Mouse (Mus musculus): ENCODE results near the gene Gdnf.

The Gdnf gene

DNA sequence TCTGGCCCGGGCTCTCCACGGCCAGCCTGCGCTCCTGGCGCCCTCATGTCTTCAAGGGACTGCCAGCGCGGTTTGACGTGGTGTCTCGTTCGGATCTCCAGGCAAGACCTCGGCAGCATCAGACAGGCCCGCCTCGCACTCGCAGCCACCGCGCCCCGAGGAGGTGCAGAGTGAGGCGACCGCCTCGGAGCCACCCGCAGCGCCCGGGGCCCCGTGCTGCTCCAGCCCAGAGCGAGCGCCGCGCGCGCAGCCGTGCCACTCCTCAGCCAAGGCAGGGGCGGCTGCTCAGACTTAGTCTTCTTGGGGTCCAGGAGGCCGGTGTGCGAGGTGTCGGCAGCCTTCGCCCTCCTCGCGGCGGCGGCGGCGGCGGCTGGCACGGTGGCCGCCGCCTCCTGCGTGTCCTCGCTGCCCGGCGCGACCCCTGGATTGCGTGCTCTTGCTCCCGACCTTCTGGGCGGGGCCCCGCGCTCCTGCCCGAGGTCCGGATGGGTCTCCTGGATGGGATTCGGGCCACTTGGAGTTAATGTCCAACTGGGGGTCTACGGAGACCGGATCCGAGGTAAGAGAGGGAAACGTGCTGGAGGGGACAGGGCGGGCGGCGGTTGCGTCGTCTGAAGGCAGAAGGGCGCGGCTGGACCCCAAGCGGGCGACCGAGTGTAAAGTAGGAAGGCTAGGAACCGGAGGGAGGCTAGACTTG, at the start of gene Gdnf:
Gene Gdnf, plus strand, starts transcription at position 291 of the 697 bp plus-strand sequence.
- DNase-seq = peak; percentile 34 to 55

DNA sequence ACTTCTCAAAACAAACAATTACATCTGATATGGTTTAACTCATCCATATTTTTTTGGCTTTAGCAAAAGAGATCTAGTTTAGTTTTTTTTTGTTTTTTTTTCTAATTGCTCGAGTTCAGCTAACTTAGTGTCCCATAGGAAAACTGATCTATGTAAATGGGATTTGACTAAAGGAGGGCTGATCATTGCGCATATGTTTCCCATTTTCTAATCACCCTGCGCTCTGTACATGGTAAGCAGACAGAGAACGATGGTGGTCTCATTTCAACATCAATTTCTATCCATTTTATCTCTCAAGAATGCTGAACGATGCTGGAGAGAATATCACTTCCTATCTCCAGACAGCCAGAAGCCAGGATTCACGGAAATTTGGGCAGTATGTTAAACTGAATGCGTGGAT, 43.5 kb upstream of the Gdnf start:
- no peak for DNase-seq

DNA sequence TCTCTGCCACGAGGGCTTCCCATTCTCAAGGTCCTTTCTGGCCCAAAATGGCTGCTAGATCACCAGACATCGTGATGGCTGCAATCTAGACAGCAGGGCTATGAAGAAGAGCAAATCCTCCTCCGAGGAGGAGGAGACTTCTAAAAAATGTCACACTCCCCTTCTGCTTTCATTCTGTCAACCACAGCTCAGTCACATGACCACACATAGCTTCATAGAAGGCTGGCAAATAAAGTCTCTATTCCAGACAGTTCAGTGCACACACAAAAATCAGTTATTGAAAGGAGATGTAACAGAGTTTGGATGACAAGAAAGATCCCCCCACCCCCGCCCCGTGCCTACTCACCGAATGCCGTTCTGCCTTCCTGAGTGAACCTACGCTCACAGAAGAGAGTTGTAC, 37.7 kb upstream of the Gdnf start:
- no peak for DNase-seq

DNA sequence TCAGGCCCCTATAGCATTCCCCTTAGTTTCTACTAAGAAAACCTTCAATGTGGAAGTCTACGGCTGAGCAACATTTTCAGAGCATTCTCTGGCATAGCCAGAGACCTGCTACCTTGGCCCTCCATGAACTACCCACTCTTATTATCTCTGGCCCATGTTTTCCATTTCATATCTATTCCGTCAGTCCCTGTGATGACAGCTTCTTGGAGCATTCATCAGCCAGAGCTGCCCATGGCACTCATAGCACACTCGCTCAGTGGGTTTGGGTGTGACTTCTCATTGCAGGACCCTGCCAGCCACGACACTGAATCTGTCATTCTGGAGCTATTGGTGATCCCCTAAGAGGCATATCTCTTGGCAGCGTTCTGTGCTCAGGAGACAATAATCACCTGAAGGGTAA, 29.1 kb upstream of the Gdnf start:
- no peak for DNase-seq

DNA sequence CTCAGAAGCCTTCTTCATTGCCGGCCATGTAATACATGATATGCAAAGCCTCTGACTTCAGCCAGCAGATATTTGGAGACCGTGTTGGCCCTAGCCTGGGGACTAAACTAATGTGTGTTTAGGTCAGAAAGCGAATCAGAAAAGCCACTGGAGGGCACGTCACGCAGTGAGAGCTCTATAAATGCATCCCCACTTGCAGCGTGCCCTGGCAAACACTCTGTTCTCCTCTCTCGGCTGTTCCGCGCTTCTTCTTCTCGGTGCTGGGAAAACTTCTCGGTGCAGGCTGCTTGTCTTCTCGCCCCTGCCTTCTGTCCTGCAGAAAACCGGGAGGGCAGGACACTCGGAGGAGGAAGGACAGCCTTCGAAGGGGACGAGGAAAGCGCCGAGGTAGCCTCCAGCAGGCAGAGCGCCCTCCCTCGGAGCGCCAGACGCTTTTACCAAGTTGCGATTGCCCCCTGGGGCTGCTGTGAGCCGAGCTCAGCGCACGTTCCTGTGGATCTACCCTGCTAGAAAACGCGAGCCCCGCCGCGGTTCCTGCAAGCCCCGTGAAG, 730 bp upstream of the Gdnf start:
- DNase-seq = peak; percentile 52 to 59

DNA sequence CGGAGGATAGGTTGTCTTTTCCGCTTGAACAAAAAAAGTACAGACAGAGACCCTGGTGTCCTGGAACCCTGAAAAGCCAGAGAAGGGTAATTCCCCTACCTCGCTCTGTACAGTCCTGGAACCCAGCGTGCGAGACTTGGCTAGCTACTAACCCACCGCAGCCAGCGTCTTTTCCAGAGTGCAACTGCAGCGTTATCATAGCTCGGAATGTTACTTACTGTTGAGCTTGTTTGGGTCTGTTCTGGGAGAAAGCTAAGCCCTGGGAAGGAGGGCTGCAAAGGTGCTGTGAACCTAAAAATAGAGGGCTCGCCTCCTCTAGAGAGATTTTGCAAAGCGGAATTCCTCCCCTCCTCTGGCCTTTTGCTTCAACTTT, 593 bp downstream of the Gdnf start:
- DNase-seq = no peak

DNA sequence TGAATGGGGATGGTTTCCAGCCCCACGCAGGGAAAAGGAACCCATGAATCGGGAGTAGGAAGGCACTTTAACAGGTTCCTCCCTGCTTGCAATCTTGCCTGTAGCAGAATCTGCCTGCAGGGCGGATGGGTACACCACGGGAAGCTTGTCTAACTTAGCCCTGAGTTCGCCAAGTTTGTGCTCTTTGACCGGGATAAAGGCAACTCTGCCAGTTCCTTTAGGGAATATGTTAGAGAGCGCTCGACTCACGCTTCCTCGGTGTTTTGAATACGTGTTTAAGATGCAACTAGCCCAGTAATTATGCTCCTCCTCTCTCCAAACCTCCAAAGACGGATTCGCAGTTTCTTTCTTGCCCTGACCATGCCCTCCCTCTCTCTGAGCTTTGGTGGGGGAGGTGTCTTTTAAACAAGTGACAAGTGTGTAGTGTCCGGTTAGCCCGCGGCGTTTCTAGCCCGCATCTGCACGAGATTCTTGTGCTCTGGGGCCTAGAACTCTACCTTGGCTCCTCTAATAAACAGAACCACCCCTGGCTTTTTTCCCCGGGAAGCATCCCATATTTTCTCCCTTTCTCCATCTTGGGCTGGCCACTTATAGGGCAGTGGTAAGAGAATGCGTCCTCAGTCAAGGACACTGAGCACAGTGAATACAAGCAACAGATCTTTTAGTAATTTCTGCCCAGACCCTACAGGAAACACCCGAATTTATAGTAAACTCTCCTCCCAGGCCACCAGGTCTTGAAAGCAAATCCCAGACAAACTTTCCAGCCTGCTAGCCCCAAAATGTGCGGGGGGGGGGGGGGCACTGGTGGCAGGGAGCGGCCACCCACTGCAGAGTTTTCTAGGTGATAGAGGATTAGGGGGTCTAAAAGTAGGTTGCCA, 1.4 kb downstream of the Gdnf start:
- no peak for DNase-seq

DNA sequence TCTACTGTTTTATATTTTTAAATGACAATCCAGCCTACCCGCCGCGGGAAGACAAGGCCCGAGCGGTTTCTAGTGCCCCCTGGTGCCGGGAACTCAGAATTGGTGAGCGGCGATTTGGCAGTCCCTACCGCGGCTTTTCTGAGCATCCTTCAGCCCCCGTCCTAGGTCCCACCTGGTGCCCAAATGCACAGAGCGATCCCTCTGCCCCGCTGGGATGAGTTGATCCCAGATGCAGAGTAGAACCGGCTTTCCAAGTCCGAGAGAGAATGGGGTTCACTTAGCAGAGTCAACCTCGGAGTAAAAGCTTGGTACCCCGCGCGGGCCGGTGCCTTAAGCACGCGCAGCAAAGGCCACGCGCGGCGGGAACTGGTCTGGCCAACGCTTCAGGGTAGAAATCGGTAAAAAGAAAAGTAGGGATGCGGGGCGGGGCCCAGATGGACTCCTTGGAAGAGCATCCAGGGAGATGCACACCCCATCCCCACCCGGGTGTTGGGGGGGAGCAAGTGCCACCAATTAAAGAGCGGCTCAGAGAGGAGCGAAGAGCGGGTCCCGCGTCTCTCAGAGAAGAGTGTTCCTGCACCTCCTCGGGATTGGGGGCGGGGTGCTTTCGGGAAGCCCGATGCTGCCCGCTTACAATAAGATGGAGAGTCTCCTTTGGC, 2.4 kb downstream of the Gdnf start:
- DNase-seq = peak; percentile 74 to 85

DNA sequence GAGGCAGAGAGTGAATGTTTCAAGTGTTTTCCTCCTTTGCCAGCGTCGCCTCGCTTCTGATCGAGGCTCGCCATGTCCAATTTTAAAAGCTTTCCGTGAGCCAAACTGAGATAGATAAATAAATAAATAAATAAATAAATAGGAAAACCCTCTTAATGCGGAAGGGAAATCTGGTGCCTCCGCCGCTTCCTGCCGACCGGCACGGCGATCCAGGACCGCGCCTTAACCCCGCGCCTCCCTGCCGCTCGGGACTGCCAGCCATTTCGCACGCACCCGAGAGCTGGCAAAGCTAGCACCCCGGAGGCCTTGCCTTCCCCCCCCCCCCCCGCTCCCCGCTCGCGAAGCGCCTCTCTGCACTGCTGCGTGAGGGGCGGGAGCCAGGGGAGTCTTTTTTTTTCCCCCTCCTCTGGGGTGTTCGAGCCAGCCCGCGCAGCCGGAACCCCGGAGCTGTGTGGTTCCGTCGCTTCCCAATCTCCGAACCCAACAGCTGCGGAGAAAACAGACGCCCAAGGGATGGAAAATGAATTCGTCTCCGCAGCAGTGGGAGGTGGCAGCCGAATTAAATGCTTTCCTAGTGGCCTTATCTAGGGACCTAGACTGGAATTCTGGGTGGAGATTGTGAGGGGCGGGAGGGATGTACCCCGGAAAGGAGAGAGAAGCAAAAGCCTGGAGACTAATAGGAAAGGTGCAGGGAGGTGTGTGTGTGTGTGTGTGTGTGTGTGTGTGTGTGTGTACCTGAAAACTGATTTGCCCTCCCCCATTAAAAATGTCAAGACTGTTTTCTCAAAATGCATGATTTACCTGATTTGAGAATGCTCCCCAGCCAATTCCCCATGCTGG, 3.1 kb downstream of the Gdnf start:
- DNase-seq = peak in 1 of 2 experiments; percentile 18

DNA sequence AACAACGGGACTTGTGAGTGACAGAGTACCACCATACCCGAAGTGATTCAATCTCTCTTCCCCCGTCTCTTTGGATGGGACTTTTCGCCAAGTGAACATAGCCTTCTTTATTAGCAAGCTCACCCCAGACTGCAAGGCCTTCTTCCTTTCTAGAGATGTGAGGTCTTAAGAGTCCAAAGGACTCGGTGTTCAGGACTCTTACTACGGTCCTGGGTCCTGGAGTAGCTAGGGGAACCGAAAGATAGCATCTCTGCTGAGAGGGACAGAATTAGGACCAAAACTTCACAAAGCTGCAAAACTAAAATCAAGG, 3.7 kb downstream of the Gdnf start:
- DNase-seq = no peak

DNA sequence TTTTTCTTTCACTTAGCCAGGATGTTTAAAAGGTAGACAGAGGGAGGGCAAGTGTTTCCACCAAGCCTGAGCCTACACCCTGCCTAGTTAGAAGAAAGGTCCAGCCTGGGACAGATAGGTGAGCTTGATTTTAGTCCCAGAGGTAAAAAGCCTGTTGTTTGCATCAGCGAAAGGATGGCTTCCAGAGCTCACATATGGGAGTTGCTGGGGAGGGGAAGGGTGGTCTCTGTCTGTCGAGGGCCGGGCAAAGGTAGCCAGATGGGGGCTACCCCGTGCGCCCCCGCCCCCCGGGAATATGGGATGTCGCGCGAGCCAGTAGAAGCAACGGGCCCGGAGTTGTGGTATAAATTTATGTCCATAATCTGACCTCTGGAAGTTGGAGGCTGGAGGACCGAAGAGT, 4.3 kb downstream of the Gdnf start:
- no peak for DNase-seq

DNA sequence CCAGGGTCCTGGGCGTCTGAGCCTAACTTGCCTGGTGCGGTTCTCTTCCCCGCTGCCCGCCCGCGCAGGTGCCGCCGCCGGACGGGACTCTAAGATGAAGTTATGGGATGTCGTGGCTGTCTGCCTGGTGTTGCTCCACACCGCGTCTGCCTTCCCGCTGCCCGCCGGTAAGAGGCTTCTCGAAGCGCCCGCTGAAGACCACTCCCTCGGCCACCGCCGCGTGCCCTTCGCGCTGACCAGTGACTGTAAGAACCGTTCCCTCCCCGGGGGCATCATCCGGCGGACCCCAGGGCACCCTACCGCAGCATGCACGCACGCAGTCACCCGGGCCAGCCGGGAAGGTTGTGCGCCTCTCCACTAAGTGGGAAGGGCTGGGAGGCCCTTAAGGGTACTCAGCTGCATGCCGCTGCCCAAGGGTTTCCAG, 4.9 kb downstream of the Gdnf start:
- peak; percentile 17 to 35 for DNase-seq

DNA sequence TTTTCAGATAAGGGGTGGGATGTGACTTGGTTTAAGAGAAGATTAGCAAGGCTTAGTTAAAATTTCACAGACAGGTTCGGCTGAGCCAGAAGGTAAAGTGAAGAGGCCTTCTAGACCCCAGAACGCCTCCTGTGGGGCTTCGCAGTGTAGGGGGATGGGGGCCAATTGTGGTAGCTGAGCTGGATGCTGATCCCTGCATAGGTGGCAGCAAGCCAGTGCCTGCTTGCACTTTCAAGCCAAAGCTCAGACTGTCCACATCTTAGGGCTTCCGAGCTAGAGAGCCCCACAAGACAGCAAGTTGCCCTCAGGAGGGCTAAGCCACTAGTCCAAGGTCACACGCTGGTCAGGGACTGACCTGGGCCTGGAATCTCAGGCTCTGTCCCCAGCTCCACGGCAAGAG, 13.2 kb downstream of the Gdnf start:
- DNase-seq = no peak

DNA sequence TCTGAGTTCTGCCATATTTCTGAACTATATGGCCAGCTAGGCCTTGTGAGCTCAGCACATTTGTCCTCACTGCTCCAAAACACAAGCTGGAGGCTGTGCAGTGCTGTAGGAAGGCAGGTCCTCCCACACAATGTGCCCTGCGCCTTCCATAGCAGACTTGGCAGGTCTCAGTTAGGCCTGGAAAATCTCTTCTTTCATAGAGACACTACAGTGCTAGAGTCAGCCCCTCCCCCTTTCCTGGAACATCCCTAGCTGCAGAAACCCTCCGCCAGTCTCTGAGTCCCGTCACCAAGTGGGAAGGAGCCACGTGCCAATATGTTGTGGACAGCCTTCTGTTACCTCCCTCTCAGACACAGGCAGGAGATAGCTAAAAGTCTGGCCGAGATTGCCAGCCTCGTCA, 14.9 kb downstream of the Gdnf start:
- no peak for DNase-seq

DNA sequence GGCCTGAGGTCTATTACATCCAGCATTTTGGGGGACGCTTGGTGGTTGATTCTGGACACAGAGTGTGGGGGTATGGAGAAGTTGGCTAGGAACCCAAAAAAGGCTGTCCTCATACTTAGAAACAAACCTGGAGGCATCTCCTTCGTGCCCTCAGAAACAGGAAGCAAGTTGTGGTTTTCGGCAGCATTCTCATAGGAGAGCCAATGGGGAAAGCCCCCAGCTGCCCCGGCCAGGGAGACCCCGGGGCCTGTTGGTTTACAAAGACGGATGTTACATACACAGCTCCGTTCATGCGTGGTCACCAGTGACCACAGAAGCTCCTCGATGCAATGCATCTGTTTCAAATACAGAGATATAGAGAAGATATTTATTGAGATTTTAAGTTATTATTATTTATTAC, 24.8 kb downstream of the Gdnf start:
- no peak for DNase-seq

DNA sequence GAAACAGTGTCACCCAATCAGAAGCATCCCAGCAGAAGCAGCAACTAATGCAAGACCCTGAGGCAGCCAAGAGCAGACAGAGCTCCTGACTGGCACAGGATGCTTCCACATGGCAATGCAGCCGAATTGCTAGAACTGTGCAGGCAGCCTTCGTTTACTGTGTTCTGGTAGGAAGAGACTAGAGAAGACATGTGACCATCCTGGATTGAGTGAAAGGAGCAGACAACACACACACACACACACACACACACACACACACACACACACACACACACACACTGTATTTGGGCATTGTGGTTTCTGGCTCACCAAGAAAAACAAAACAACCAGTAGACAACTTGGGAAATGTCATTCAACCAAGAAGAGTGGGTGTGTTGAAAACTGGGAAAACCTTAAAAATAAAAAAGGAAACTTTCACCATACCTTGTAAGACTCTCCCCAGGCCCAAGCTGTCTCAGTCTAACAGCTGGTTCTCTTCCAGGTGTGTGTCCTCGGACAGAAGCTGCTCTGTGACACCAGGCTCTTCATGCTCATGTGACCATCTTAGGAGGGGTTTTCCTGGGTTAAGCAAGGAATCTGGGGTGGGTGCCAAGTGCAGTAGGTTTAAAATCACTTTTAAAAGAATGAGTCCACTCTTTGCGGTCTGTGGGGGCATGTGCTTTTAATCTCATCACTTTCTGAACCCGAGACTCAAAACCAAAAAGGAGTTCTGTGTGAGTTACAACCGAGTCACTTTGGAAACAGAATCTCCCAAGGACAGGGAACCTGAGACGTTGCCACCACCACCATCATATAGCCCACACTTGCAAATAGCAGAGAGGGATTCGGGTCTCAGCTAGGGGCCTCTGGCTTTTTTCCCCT, 27.6 kb downstream of the Gdnf start:
- no peak for DNase-seq

DNA sequence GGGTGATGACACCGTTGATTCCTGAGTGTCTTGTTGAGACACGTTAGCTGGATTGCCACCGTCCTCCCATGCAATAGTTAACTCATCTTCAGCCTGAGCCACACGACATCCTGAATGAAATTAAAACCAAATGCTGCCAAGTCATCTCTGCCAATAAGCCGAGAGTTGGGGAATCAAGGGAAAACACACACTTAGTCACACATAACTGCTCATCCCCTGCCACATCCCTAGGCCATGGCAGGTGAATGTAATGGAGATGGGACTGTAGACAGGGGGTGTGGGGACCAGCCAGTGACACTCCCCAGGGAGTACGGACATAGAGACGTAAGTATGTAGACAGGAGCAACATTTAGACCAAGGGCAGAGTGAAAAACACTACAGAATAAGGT, 28.3 kb downstream of the Gdnf start:
- DNase-seq = no peak

DNA sequence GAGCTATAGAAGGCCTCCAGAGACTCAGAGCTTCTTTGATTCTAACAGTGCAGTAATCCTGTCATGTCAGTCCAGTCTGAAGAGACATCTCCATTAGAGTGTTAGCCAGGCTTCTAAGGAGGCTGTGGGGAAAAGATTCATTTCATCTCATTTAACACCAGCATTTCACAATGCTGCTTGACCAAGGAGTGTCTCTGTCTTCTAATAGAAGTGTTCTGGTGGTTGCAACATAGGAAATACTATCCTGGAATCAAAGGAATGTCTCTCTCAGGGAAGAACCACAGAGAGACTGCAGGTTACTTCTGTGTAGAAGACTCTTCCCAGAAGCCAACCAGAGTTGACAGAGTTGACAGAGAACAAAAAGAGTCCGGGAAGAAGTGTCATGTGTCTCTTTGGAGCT, 31.0 kb downstream of the Gdnf start:
- DNase-seq = no peak

DNA sequence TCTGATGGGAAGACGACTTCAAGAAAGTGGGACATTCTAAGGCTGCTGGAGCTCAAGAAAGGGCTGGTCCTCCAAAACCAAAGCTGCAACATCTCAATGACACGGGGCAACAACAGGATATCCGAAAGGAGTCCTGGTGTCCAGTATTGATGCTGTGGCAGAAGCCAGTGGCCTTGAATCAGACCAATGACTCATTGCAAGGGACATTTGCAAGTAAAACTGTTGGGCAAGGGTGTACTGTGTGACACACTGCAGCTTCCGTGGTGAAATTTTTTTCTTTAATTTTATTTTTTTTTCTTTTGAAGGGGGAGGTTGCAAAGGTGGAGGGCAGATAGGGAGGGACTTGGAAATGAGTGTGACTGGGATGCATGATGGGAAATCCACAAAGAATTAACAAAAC, 31.8 kb downstream of the Gdnf start:
- no peak for DNase-seq

DNA sequence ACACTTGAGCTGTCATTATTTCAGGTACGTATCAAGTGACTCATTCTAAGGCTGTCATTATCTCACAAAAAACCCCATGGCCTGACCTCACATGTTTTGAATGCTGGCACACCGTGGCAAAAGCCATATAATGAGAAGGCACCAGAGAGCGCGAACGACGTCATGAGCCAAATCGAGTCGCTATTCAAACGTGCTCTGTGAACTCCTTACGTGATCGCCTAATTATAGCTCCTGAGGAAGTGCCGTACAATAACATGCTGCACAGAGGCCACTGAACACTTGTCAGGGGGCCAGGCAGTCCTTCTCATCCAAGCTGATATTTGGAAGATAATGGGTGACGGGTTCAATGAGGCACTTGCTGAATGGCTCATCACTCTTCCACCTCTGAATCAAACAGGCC, 46.8 kb downstream of the Gdnf start:
- peak; percentile 24 to 33 for DNase-seq

DNA sequence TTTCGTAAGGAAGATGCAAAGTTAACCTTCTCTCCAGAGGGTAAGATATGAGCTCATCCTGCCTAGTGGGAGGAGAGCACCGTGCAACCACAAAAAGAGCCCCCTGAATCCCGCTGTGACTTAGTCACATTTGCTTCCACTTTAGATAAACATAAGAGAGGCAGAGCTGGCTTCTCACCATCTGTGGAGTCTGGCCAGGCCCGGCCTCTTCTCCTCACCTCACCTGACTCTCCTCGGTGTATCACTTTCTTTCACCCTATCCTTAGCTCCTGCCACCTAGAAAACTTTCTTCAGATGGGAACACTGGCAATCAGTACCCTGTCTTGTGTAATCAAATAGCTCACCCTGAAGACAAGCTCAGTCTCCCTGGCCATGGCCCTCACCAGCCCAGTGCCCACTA, 48.2 kb downstream of the Gdnf start:
- no peak for DNase-seq

DNA sequence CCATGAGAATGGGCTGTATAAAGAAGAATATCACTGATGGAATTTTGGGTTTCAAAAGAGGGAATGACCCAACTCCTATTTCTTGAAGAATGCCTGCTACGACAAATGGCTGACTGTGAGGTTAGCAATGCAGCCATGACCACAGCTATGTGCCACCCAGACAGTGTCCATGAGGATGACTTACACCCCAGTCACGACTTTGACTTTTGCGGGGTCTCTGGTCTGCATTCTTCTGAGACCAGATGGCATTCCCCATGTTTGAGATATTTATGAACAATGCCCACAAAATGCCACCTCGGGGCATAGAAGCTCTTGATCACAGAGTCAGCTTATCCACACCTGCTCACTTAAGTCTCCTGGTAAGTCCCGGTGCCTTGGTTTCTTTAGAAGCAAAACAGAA, 52.2 kb downstream of the Gdnf start:
- DNase-seq = no peak
